Mouse (Mus musculus) ES-Bruce4 (cell line): Measurements from ENCODE around the gene Crat. TPM values are rescaled to one million over a fixed set of nuclear protein-coding genes. Genes with fewer than 3 reads are reported as not detected.

Experiments used
- H3K27ac ChIP-seq: 2 replicates; pipeline ENCODE4 v1.5.1; 2012; ENCODE audit warnings: low read length, inconsistent platforms; ENCODE audit not compliant: insufficient read depth
- H3K27me3 ChIP-seq: 2 replicates; pipeline ENCODE4 v1.6.1; 2012; ENCODE audit warnings: mild to moderate bottlenecking, low read length, inconsistent platforms; ENCODE audit not compliant: control insufficient read depth, poor library complexity, insufficient read depth, severe bottlenecking
- H3K36me3 ChIP-seq: 2 replicates; pipeline ENCODE4 v1.6.1; 2012; ENCODE audit warnings: inconsistent platforms, mild to moderate bottlenecking, low read length, moderate library complexity; ENCODE audit not compliant: control insufficient read depth, poor library complexity, insufficient read depth, severe bottlenecking
- H3K4me1 ChIP-seq: one replicate; pipeline ENCODE4 v1.8.1; 2011; ENCODE audit warnings: low read length; ENCODE audit not compliant: control insufficient read depth, insufficient read depth
- H3K4me3 ChIP-seq: 2 replicates; pipeline ENCODE4 v1.5.1; 2011; ENCODE audit warnings: low read depth, mild to moderate bottlenecking, low read length
- H3K9ac ChIP-seq: 2 replicates; pipeline ENCODE4 v1.6.1; 2012; ENCODE audit warnings: low read depth, mild to moderate bottlenecking, inconsistent platforms; ENCODE audit not compliant: poor library complexity, severe bottlenecking
- H3K9me3 ChIP-seq: replicated peaks from 2 replicates; pipeline ENCODE4 v1.6.1; 2012; ENCODE audit warnings: mild to moderate bottlenecking, low read length, inconsistent platforms; ENCODE audit not compliant: control insufficient read depth, poor library complexity, insufficient read depth, severe bottlenecking
- CTCF ChIP-seq: IDR thresholded peaks from one replicate; pipeline ENCODE4 v1.8.1; 2011; ENCODE audit warnings: low read depth, low read length
- EP300 ChIP-seq: IDR thresholded peaks from 2 replicates; pipeline ENCODE4 v1.6.1; 2011; ENCODE audit warnings: low read depth, low read length; ENCODE audit not compliant: insufficient read depth
- POLR2A ChIP-seq: IDR thresholded peaks from one replicate; pipeline ENCODE4 v1.8.1; 2011; ENCODE audit warnings: low read length; ENCODE audit not compliant: insufficient read depth
- polyA plus RNA-seq: library from polyadenylated mRNA; stranded (reverse); fragments of >200 nt; gene quantifications from 2 replicates; pipeline ENCODE4 v1.2.4, GENCODE M21; 2011; ENCODE audit warnings: low read depth; ENCODE audit not compliant: missing spikeins, insufficient read depth, insufficient read length

The Crat gene
- polyA plus RNA-seq, 1 experiment: 8.9 TPM

- H3K4me3 ChIP-seq: no peak overlapping the region
- no peak overlapping the region for H3K9ac ChIP-seq
- H3K4me1 ChIP-seq: no peaks in the 10 kb centered on the region
- H3K27me3 ChIP-seq: no peaks in the 10 kb centered on the region
- no peak overlapping the region for H3K27ac ChIP-seq
- TF ChIP-seq EP300: no peak
- peak; percentile 77 for TF ChIP-seq CTCF
- peaks cover 33% of the 10 kb centered on the region for H3K36me3 ChIP-seq
- H3K9me3 ChIP-seq: no peaks in the 10 kb centered on the region
Measured at GRCm38 (mm10) chr2:30436156-30436545, 20.5 kb upstream of the Crat start.

DNA sequence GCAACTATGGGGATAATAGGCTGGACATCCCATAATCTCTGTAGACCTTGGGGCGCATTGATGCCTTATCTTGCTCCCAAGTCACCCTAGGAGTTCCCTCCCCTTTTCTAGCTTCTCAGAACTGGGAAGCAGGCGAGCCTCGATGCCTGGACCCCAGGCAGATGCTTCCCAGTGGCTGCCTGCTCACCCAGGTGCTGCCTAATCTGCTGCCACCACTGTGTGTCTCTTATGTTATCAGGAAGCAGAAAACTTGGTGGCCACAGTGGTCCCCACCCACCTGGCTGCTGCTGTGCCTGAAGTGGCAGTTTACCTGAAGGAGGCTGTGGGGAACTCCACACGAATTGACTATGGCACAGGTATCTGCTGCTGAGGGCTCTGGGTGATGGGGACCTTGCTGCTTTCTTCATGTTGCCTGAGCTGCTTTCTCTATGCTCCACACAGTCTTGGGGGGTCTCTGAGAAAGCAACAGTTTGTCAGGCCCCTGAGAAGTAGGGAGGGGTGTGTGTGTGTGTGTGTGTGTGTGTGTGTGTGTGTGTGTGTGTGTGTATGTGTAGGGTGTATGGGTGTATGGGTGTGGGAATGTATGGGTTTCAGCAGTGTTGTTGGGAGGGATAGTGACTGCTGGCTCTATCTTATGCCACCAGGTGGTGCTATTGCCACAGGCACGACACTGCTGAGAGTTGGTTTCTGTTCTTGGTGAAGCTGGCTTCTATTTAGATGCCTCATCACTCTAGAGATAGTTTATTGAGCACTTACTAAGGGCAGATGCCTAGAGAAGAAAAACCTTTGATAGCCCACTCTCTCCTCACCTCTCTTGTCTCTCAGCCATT, 19.9 kb upstream of the Crat start:
- no peaks in the 10 kb centered on the region for H3K9me3 ChIP-seq
- H3K27me3 ChIP-seq: no peaks in the 10 kb centered on the region
- H3K4me1 ChIP-seq: no peaks in the 10 kb centered on the region
- H3K9ac ChIP-seq: no peak overlapping the region
- peaks cover 33% of the 10 kb centered on the region for H3K36me3 ChIP-seq
- no peak overlapping the region for H3K4me3 ChIP-seq
- TF ChIP-seq CTCF (peak; percentile 95), POLR2A (no peak)
- no peak overlapping the region for H3K27ac ChIP-seq

- H3K4me3 ChIP-seq: no peak overlapping the region
- no peaks in the 10 kb centered on the region for H3K9me3 ChIP-seq
- H3K36me3 ChIP-seq: peaks cover 22% of the 10 kb centered on the region
- no peak overlapping the region for H3K27ac ChIP-seq
- TF ChIP-seq CTCF (no peak), EP300 (no peak), POLR2A (no peak)
- H3K9ac ChIP-seq: no peak overlapping the region
- H3K27me3 ChIP-seq: no peaks in the 10 kb centered on the region
- H3K4me1 ChIP-seq: no peaks in the 10 kb centered on the region
Measured at GRCm38 (mm10) chr2:30429156-30429555, 13.5 kb upstream of the Crat start.

DNA sequence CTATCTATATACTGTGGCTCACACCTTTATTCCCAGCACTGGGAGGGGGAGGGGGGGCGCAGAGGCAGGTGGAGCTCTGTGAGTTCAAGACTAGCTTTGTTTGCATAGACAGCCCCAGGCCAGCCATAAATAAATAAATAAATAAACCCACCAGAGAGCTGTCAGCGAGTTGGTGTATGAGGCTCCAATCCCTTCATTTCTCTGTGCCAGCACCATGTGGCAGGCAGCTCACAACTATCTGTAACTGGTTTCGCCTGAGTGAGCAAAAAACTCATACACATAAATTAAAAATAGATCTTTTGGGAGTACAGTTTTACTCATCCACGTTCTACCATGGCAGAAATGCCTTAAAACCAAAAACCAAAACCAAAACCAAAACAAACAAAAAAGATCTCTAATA, 5.8 kb upstream of the Crat start:
- no peak for TF ChIP-seq POLR2A
- TF ChIP-seq CTCF: no peak
- no peak for TF ChIP-seq EP300
- no peak overlapping the region for H3K4me3 ChIP-seq
- no peaks in the 10 kb centered on the region for H3K36me3 ChIP-seq
- H3K4me1 ChIP-seq: no peaks in the 10 kb centered on the region
- no peaks in the 10 kb centered on the region for H3K9me3 ChIP-seq
- no peak overlapping the region for H3K27ac ChIP-seq
- H3K9ac ChIP-seq: no peak overlapping the region
- no peaks in the 10 kb centered on the region for H3K27me3 ChIP-seq

GRCm38 (mm10) chr2:30419112-30419511, 3.5 kb upstream of the Crat start:
- H3K4me3 ChIP-seq: peak overlapping the region; percentile 10
- no peaks in the 10 kb centered on the region for H3K9me3 ChIP-seq
- TF ChIP-seq EP300: no peak
- no peak for TF ChIP-seq CTCF
- no peak for TF ChIP-seq POLR2A
- no peaks in the 10 kb centered on the region for H3K27me3 ChIP-seq
- H3K36me3 ChIP-seq: no peaks in the 10 kb centered on the region
- H3K27ac ChIP-seq: no peak overlapping the region
- peak overlapping the region; percentile 24 for H3K9ac ChIP-seq
- no peaks in the 10 kb centered on the region for H3K4me1 ChIP-seq

GRCm38 (mm10) chr2:30418259-30418658, 2.6 kb upstream of the Crat start:
- H3K9me3 ChIP-seq: no peaks in the 10 kb centered on the region
- H3K36me3 ChIP-seq: no peaks in the 10 kb centered on the region
- no peaks in the 10 kb centered on the region for H3K27me3 ChIP-seq
- TF ChIP-seq POLR2A: no peak
- TF ChIP-seq EP300: no peak
- TF ChIP-seq CTCF: no peak
- no peaks in the 10 kb centered on the region for H3K4me1 ChIP-seq
- peak overlapping the region; percentile 24; the same call in 1 of the 2 replicates for H3K9ac ChIP-seq
- no peak overlapping the region for H3K4me3 ChIP-seq
- no peak overlapping the region for H3K27ac ChIP-seq
